Mouse (Mus musculus): ENCODE data around the gene Mcrip2. TPM values are rescaled to one million over a fixed set of nuclear protein-coding genes. Genes with fewer than 3 reads are reported as not detected.

Gene Mcrip2
- total RNA-seq, 2 experiments from 2014 or later = 57.9 to 61.8 TPM

- DNase-seq = no peak
Observed at GRCm38 (mm10) chr17:25865288-25865687, 3.3 kb downstream of the Mcrip2 start.

GRCm38 (mm10) chr17:25864311-25864710 lies 4.3 kb downstream of the Mcrip2 start:
- no peak for DNase-seq

- no peak for DNase-seq
Observed at GRCm38 (mm10) chr17:25863681-25864080, 4.9 kb downstream of the Mcrip2 start.

- no peak for DNase-seq
Observed at GRCm38 (mm10) chr17:25861704-25862612, 6.6 kb downstream of the Mcrip2 start.

DNA sequence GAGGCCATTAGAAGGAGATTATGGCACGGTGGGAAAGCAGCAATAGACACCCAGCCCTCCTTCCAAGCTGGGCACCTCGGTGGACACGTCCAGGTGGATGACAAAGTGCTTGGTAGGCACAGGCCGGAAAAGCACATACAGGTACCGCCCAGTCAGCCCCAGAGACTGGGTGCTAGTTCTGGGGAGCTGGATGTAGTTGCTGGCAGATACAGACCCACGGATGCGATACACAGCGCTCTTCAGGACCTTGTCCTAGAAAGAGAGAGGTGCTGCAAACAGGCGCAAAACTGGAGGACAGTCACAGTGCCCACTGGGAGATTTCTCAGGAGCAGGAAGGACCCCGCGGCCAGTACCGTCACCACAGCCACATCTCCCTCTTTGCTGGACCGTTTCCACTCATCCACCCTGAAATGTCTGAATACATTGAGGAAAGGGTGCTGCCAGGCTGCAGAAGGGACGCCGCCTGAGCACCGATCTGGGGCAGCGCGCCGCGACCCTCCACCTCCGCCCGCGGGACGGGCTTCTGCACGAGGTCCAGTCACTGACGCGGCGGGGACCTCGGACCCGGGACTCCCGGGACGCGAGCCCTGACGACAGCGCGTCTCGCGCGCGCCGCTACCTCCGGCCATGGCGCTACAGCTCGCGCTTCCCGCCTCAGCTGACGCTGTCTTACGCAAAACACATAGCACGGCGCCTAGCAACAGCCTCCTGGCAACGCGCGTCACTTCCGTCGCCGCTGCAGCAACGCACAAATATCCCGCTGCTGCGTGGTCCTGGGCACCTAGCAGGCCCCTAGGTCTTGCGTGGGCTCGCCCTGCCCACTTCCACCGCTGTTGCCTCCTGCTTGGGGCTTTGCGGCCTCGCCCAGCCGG lies 7.5 kb downstream of the Mcrip2 start, which contains the start of gene Wdr90:
Wdr90 (minus strand) TSS at position 670 of the 872 bp plus-strand sequence.
- DNase-seq = peak; percentile 83

DNA sequence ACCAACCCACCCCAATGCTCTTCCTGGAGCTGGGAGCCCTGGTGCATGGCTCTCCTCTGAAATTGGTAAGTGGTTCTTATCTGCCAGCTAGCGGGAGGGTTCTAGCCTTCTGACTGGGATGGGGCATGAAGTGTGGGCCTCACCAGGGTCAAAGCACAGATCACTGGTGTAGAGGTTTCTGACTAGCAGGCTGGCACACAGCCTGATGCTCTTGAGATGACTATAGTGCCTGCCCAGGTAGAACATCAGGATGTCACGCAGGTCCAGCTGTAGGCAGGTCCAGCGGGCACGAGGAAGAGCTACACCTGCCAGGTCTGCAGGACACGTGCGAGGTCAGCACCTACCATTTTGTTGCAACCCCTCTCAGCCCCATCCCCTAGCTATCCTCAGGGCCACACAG lies 8.3 kb downstream of the Mcrip2 start:
- DNase-seq = no peak

DNA sequence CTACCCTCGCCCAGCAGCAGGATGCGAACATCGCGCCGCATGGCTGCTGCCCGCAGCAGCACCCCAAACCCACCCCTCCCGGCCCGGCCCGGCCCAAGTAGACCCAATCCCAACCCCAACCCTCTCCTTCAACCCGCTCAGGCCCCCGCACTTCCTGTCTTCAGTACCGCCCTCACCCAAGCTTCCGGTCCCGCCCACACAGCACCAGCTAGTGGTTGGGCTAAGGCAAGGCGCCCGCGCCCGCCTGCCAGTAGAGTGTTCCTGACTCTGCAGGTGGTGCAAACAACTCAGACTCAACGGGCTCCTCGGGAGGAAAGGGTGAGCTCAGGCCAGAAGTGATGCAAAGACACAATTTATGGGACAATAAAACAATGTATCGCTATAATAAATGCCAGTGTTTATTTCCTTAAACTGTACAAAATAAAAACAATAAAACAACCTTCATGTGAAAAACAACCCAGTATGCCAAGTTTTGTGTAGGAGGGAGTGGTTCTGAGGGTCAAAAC lies 24.1 kb downstream of the Mcrip2 start, which contains the start of gene Rhot2:
Rhot2 (minus strand) TSS at position 456 of the 506 bp plus-strand sequence.
- peak; percentile 93 for DNase-seq

- DNase-seq = no peak
Observed at GRCm38 (mm10) chr17:25843636-25844395, 24.7 kb downstream of the Mcrip2 start.

DNA sequence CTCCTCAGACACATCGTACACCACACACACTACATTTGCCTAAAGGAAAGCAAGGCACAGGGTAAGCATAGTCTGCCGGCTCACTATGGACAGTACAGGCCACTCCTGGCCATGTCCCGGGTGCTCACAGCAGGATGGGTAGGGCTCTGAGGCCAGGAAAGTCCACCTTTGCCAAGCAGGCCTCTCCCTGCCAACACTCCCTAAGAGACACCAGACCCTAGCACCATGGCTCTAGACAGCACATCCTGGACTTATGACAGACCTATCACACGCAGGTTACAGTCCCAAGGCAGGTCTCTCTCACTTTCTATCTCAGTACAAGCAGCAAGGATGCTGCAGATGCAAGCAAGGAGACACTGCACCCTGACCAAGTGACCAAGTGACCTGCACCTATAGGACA lies 25.4 kb downstream of the Mcrip2 start:
- no peak for DNase-seq

DNA sequence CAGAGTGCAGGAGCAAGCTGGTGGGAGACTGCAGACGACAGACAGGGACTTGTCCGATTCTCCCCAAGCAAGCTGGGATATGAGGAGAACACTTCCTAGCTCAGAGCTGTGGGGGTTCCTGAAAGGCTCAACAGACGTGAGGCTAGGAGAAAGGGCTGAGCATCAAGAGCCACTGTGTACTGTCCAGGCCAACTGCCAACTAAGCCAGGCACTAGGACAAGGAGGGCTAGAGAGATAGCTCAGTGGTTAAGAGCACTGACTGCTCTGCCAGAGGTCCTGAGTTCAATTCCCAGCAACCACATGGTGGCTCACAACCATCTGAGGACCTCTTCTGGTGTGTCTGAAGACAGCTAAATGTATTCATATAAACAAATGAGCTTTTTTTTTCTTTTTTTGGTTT lies 26.1 kb downstream of the Mcrip2 start:
- no peak for DNase-seq

DNA sequence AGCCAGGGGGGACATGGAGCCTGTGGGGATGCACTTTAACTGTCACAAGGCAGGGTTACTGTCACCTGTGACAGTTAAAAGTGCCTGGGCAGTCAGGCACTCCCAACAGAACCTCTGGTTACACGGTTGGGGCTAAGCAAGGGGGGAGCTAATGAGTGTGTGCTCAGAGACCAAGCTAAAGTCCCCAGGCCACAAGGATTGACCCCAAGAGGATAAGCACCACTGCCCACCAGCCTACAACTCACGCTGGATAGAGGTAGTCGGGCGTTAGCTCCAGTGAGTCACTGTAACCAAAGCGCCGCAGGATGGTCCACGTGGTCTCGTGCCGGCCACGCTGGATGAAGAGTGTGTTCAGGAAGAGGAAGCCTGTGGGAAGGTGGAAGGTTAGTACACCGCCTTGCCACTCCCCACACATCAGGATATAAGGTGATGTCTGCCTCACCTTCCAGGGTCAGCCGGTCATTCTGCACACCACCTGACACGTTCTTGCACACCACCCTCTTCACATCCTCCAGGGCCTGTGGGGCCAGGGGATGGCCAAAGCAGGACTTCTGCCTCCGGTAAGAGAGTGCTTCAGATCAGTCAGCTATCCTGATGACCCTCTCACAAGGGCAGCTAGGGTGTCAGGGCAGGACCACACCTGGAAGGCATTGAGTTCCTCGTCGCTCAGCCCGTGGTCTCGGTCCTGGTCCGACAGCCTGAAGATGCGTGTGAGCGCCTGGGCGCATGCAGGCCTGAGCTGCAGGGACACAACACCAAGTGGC lies 27.3 kb downstream of the Mcrip2 start, which contains the start of gene Gm20683:
Gm20683 (minus strand) TSS at position 647 of the 764 bp plus-strand sequence.
- no peak for DNase-seq

DNA sequence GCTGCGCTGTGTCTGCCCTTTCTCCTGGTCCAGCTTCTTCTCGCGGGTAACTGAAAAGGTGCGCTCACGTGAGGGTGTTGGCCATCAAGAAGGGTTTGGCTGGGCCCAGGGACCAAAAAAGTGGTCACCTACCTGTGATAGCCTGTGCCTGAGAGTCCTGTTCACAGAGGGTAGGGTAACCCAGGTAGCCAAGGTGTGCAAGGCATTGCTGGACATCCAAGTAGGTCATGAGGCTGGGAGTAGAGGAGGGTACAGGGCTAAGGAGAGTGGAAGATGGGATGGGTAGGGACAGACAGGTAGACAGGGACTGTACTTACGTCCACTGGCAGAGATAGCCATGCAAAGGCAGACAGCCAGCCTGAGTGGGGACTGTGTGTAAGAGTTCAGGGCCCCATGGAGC lies 28.0 kb downstream of the Mcrip2 start:
- DNase-seq = no peak

- no peak for DNase-seq
Observed at GRCm38 (mm10) chr17:25839455-25840235, 28.9 kb downstream of the Mcrip2 start.

- no peak for DNase-seq
Observed at GRCm38 (mm10) chr17:25838904-25839303, 29.7 kb downstream of the Mcrip2 start.

DNA sequence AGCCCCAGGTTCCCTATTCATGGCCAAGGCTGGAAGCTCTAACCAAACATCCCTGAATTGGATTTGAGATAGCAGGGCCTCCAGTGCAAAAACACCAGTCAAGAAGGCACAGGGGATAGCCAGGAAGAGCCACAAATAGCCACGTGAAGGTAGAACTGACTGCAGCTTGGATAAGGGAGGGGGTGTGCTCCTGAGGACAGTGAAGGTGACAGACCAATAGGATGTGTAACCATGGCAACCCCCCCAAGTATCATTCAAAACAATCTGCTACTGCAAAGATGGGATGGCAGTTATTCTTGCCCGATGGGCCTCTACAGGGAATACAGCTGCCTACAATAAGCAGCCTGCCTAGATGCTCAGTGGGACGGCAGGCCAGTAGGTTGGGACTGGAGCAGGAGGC lies 31.0 kb downstream of the Mcrip2 start:
- DNase-seq = no peak

GRCm38 (mm10) chr17:25837076-25837410 lies 31.5 kb downstream of the Mcrip2 start, which contains the start of gene Rhbdl1:
TSS of gene Rhbdl1 (minus strand) at chr17:25837295.
- peak; percentile 70 for DNase-seq

GRCm38 (mm10) chr17:25836397-25837075 lies 32.0 kb downstream of the Mcrip2 start:
- no peak for DNase-seq

GRCm38 (mm10) chr17:25835816-25836215 lies 32.7 kb downstream of the Mcrip2 start:
- no peak for DNase-seq

GRCm38 (mm10) chr17:25835301-25835700 lies 33.3 kb downstream of the Mcrip2 start:
- no peak for DNase-seq

Measured in gastrocnemius, postnatal 10 days (tissue).